Mouse (Mus musculus) CH12.LX (cell line): Measurements from ENCODE around the gene Car4. TPM values are rescaled to one million over a fixed set of nuclear protein-coding genes. Genes with fewer than 3 reads are reported as not detected.

Experiments used
- DNase-seq: peaks from one replicate; pipeline ENCODE4 v3.0.0-alpha.2; 2013; ENCODE audit errors: extremely low read depth
- H3K27ac ChIP-seq: 2 replicates; pipeline ENCODE4 v1.5.1; 2012; ENCODE audit warnings: low read depth, mild to moderate bottlenecking, control low read depth, moderate library complexity; ENCODE audit not compliant: insufficient read depth
- H3K27me3 ChIP-seq: replicated peaks from 2 replicates; pipeline ENCODE3; 2012; ENCODE audit warnings: inconsistent platforms
- H3K36me3 ChIP-seq, 2 experiments: replicated peaks in 1 of 2; 2 replicates each; pipeline versions ENCODE3 to v1.6.1; 2012; ENCODE audit warnings: inconsistent platforms in 1 of 2, low read length in 1 of 2, mild to moderate bottlenecking in 1 of 2, mixed read lengths in 1 of 2, moderate library complexity in 1 of 2; ENCODE audit not compliant: control insufficient read depth in 1 of 2, insufficient read depth in 1 of 2
- H3K4me1 ChIP-seq, 2 experiments: 2 replicates each; pipeline ENCODE4 v1.6.1; 2012; ENCODE audit warnings: inconsistent platforms in 1 of 2, moderate library complexity in 1 of 2; ENCODE audit not compliant: insufficient read depth in 2 of 2, control insufficient read depth in 1 of 2
- H3K4me2 ChIP-seq: 2 replicates; pipeline ENCODE4 v1.6.1; 2012; ENCODE audit warnings: low read depth, mild to moderate bottlenecking, control low read depth; ENCODE audit not compliant: poor library complexity, insufficient read depth, severe bottlenecking
- H3K4me3 ChIP-seq, 3 experiments: fragments of 150-350 bp in 1 of 3; sonication (generic) in 1 of 3; replicated peaks in 1 of 3; 2 replicates each; pipeline versions ENCODE3 to v1.5.1; 2011 to 2012; ENCODE audit warnings: low read depth in 2 of 3, low read length in 2 of 3, mild to moderate bottlenecking in 2 of 3, moderate library complexity in 2 of 3, control low read depth in 1 of 3, improper control_type of control experiment in 1 of 3, inconsistent platforms in 1 of 3, mixed read lengths in 1 of 3; ENCODE audit not compliant: poor library complexity in 1 of 3
- H3K79me2 ChIP-seq: replicated peaks from 2 replicates; pipeline ENCODE4 v1.6.1; 2012; ENCODE audit warnings: mild to moderate bottlenecking, moderate library complexity; ENCODE audit not compliant: control insufficient read depth, poor library complexity, insufficient read depth, severe bottlenecking; ENCODE audit errors: extremely low read depth
- H3K9ac ChIP-seq: 2 replicates; pipeline ENCODE4 v1.6.1; 2012; ENCODE audit warnings: low read depth, mild to moderate bottlenecking, control low read depth, moderate library complexity; ENCODE audit not compliant: insufficient read depth
- H3K9me3 ChIP-seq: replicated peaks from 2 replicates; pipeline ENCODE3; 2012; ENCODE audit warnings: low read length, inconsistent platforms, mixed read lengths
- BHLHE40 ChIP-seq: IDR thresholded peaks from 2 replicates; pipeline ENCODE4 v1.6.1; 2011; ENCODE audit warnings: mild to moderate bottlenecking, low read depth, low read length, improper control_type of control experiment
- CHD2 ChIP-seq: IDR thresholded peaks from 2 replicates; pipeline ENCODE4 v1.6.1; 2011; ENCODE audit warnings: low read length, improper control_type of control experiment
- CTCF ChIP-seq, 2 experiments: IDR thresholded peaks in 1 of 2; conservative IDR thresholded peaks in 1 of 2; 2 replicates each; pipeline ENCODE4 v1.5.1; 2011 to 2012; ENCODE audit warnings: low read depth in 2 of 2, low read length in 2 of 2, improper control_type of control experiment in 1 of 2, inconsistent platforms in 1 of 2, mild to moderate bottlenecking in 1 of 2, moderate library complexity in 1 of 2
- E2F4 ChIP-seq: IDR thresholded peaks from 2 replicates; pipeline ENCODE4 v1.6.1; 2011; ENCODE audit warnings: low read depth, low read length, improper control_type of control experiment; ENCODE audit not compliant: insufficient replicate concordance
- EP300 ChIP-seq: IDR thresholded peaks from 2 replicates; pipeline ENCODE4 v1.6.1; 2011; ENCODE audit warnings: low read length, improper control_type of control experiment
- ETS1 ChIP-seq: conservative IDR thresholded peaks from 2 replicates; pipeline ENCODE4 v1.6.1; 2012; ENCODE audit warnings: low read depth, mild to moderate bottlenecking, inconsistent platforms, low read length, improper control_type of control experiment, moderate library complexity
- HCFC1 ChIP-seq: IDR thresholded peaks from 2 replicates; pipeline ENCODE4 v1.6.1; 2012; ENCODE audit warnings: low read depth, mild to moderate bottlenecking, inconsistent platforms, low read length, improper control_type of control experiment
- IRF4 ChIP-seq: IDR thresholded peaks from 2 replicates; pipeline ENCODE4 v1.6.1; 2014; ENCODE audit warnings: low read depth, mild to moderate bottlenecking, inconsistent platforms, low read length, improper control_type of control experiment
- JUN ChIP-seq: IDR thresholded peaks from 2 replicates; pipeline ENCODE4 v1.6.1; 2011; ENCODE audit warnings: low read depth, mild to moderate bottlenecking, low read length, improper control_type of control experiment, moderate library complexity; ENCODE audit not compliant: insufficient read depth
- JUND ChIP-seq: conservative IDR thresholded peaks from 2 replicates; pipeline ENCODE4 v1.6.1; 2011; ENCODE audit warnings: low read depth, low read length, improper control_type of control experiment
- KAT2A ChIP-seq: IDR thresholded peaks from 2 replicates; pipeline ENCODE4 v1.6.1; 2012; ENCODE audit warnings: low read length, improper control_type of control experiment, inconsistent platforms; ENCODE audit not compliant: insufficient replicate concordance
- MAFK ChIP-seq: IDR thresholded peaks from 2 replicates; pipeline ENCODE4 v1.6.1; 2011; ENCODE audit warnings: low read length, improper control_type of control experiment; ENCODE audit not compliant: insufficient replicate concordance
- MAZ ChIP-seq: IDR thresholded peaks from 2 replicates; pipeline ENCODE4 v1.6.1; 2012; ENCODE audit warnings: low read depth, mild to moderate bottlenecking, inconsistent platforms, low read length, improper control_type of control experiment, moderate library complexity
- MXI1 ChIP-seq: IDR thresholded peaks from 2 replicates; pipeline ENCODE4 v1.6.1; 2011; ENCODE audit warnings: mild to moderate bottlenecking, low read depth, low read length, improper control_type of control experiment
- MYC ChIP-seq: IDR thresholded peaks from 2 replicates; pipeline ENCODE4 v1.6.1; 2011; ENCODE audit warnings: low read depth, mild to moderate bottlenecking, improper control_type of control experiment, low read length
- NRF1 ChIP-seq: IDR thresholded peaks from 2 replicates; pipeline ENCODE4 v1.6.1; 2014; ENCODE audit warnings: low read depth, mild to moderate bottlenecking, inconsistent platforms, low read length, improper control_type of control experiment, moderate library complexity
- POLR2A ChIP-seq: IDR thresholded peaks from 2 replicates; pipeline ENCODE4 v1.6.1; 2011; ENCODE audit warnings: low read depth, mild to moderate bottlenecking, improper control_type of control experiment, low read length
- POLR2AphosphoS2 ChIP-seq: IDR thresholded peaks from 2 replicates; pipeline ENCODE4 v1.6.1; 2011; ENCODE audit warnings: low read depth, low read length, improper control_type of control experiment
- RAD21 ChIP-seq: IDR thresholded peaks from 2 replicates; pipeline ENCODE4 v1.6.1; 2011; ENCODE audit warnings: low read depth, mild to moderate bottlenecking, low read length, improper control_type of control experiment, moderate library complexity
- RCOR1 ChIP-seq: conservative IDR thresholded peaks from 2 replicates; pipeline ENCODE4 v1.6.1; 2012; ENCODE audit warnings: low read depth, mild to moderate bottlenecking, inconsistent platforms, low read length, improper control_type of control experiment
- SIN3A ChIP-seq: IDR thresholded peaks from 2 replicates; pipeline ENCODE4 v1.6.1; 2012; ENCODE audit warnings: low read length, improper control_type of control experiment, inconsistent platforms
- SMC3 ChIP-seq: IDR thresholded peaks from 2 replicates; pipeline ENCODE4 v1.6.1; 2011; ENCODE audit warnings: low read depth, low read length, improper control_type of control experiment
- TBP ChIP-seq: conservative IDR thresholded peaks from 2 replicates; pipeline ENCODE4 v1.6.1; 2011; ENCODE audit warnings: low read depth, low read length, improper control_type of control experiment
- TCF12 ChIP-seq: IDR thresholded peaks from 2 replicates; pipeline ENCODE4 v1.6.1; 2014; ENCODE audit warnings: low read depth, mild to moderate bottlenecking, inconsistent platforms, low read length, improper control_type of control experiment
- UBTF ChIP-seq: IDR thresholded peaks from 2 replicates; pipeline ENCODE4 v1.6.1; 2012; ENCODE audit warnings: low read depth, mild to moderate bottlenecking, inconsistent platforms, low read length, improper control_type of control experiment, moderate library complexity
- USF2 ChIP-seq: conservative IDR thresholded peaks from 2 replicates; pipeline ENCODE4 v1.6.1; 2011; ENCODE audit warnings: low read depth, low read length, improper control_type of control experiment
- ZC3H11A ChIP-seq: IDR thresholded peaks from 2 replicates; pipeline ENCODE4 v1.6.1; 2012; ENCODE audit warnings: low read depth, mild to moderate bottlenecking, inconsistent platforms, low read length, improper control_type of control experiment
- ZKSCAN1 ChIP-seq: IDR thresholded peaks from 2 replicates; pipeline ENCODE4 v1.6.1; 2012; ENCODE audit warnings: low read depth, inconsistent platforms, low read length, improper control_type of control experiment, borderline replicate concordance
- ZMIZ1 ChIP-seq: IDR thresholded peaks from 2 replicates; pipeline ENCODE4 v1.6.1; 2012; ENCODE audit warnings: low read depth, mild to moderate bottlenecking, inconsistent platforms, low read length, improper control_type of control experiment
- ZNF384 ChIP-seq: IDR thresholded peaks from 2 replicates; pipeline ENCODE4 v1.6.1; 2012; ENCODE audit warnings: low read depth, low read length, improper control_type of control experiment, inconsistent platforms
- dilution Hi-C: fragments of 300-500 bp; cut with MboI; formaldehyde crosslinking; loops from 2 replicates; pipeline ENCODE4 v1.14.3; 2020; ENCODE audit warnings: low sequenced_read_pairs; ENCODE audit not compliant: extremely low pct_unique_long_range_greater_than_20kb, extremely low pct_ligation_motif_present
- in situ Hi-C: fragments of 300-500 bp; cut with MboI; formaldehyde crosslinking; loops from 3 replicates; pipeline ENCODE4 v1.14.3; 2019; ENCODE audit warnings: low sequenced_read_pairs, low pct_ligation_motif_present, low pct_unique_long_range_greater_than_20kb, mixed read lengths
- polyA plus RNA-seq: library from polyadenylated mRNA; unstranded; fragments of >175 nt; gene quantifications from 2 replicates; pipeline ENCODE4 v1.2.1, GENCODE M21; 2012; ENCODE audit warnings: low read depth; ENCODE audit not compliant: insufficient read length
- total RNA-seq, 2 experiments: library from RNA; depleted of rRNA; stranded (reverse); fragments of 300-350 nt in 1 of 2; fragments of >200 nt in 1 of 2; gene quantifications; 2 replicates each; pipeline ENCODE4 v1.2.3; 2012 to 2014

Car4 gene
- total and polyA plus RNA-seq, 3 experiments, result not detected

- Histone ChIP-seq H3K36me3 (peaks cover 3 to 32% of the 10 kb centered on the region in 2 experiments), H3K9ac (no peak overlapping the region), H3K27ac (no peak overlapping the region), H3K4me1 (peaks cover 0 to 6% of the 10 kb centered on the region in 2 experiments; a peak in 1 of 4 replicates), H3K27me3 (no peaks in the 10 kb centered on the region), H3K4me2 (no peak overlapping the region), H3K9me3 (no peaks in the 10 kb centered on the region)
- peak; percentile 72 for DNase-seq
- in situ Hi-C loops (no loop called here), dilution Hi-C loops (no loop called here)
- no peak for TF ChIP-seq POLR2AphosphoS2
- peak; percentile 22; the same call in 1 of the 2 replicates for TF ChIP-seq JUN
- TF ChIP-seq HCFC1, result no peak
- TF ChIP-seq ZMIZ1, result no peak
- no peak for TF ChIP-seq SIN3A
- peak; percentile 51; the same call in 1 of the 2 replicates for TF ChIP-seq IRF4
- no peak for TF ChIP-seq ZNF384
- no peak; the same call in 1 of the 2 replicates for TF ChIP-seq JUND
- TF ChIP-seq SMC3, result no peak
- peak; percentile 76 for TF ChIP-seq EP300
- TF ChIP-seq TCF12, result no peak
- TF ChIP-seq UBTF, result no peak
- TF ChIP-seq RCOR1, result no peak
- no peak for TF ChIP-seq MYC
- TF ChIP-seq MAFK, result 0 out of 2 replicates have a peak, but pooled peaks have one; percentile 25
- 0 out of 2 replicates have a peak, but pooled peaks have one; percentile 30 for TF ChIP-seq BHLHE40
- TF ChIP-seq ETS1, result peak; percentile 58
- TF ChIP-seq ZC3H11A, result no peak
- no peak for TF ChIP-seq E2F4
- no peak for TF ChIP-seq ZKSCAN1
- TF ChIP-seq RAD21, result no peak
- TF ChIP-seq TBP, result no peak
- no peak for TF ChIP-seq MAZ
- no peak for TF ChIP-seq CHD2
- TF ChIP-seq MXI1, result no peak
- TF ChIP-seq KAT2A, result no peak
- TF ChIP-seq USF2, result no peak
- no peak for TF ChIP-seq POLR2A
- no peak for TF ChIP-seq CTCF (conservative IDR thresholded peaks at IDR 0.05 in 1 of 2, IDR thresholded peaks at IDR 0.05 in 1 of 2; ENCODE audit: low read depth in 2 of 2, low read length in 2 of 2)
- TF ChIP-seq NRF1, result no peak
- TF ChIP-seq, all 38 proteins: peak for 6
- Histone ChIP-seq H3K4me3 (no peak overlapping the region), H3K79me2 (no peaks in the 10 kb centered on the region)
These were observed 46.0 kb downstream of the Car4 start for GRCm38 (mm10) chr11:85003566-85003965.
